Mouse (Mus musculus): ENCODE measurements at regions not wholly inside any gene's neighbourhood (a gene's known extent, or its start where the extent isn't known, plus 50 kb on each side); places are given as distances from the start of the nearest gene placed in this dataset.

DNA sequence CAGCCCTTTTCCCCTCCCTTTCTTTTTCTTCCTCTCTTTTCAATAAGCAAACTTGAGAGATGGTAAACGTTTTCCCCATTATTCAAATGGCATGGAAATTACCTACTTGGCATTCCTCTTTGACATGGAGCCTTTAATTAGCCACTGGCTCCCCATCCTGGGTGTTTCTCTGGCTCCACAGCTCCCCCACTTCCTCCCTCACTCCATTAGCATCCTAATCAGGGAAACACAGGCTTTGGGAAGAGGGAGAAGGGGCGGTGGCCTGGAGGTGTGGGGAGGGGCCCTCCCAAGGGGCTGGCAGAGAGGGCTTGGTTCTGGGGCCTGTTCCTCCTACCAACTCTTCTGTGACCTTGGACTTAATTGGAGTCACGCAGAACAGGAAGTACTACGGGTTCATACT lies 132.7 kb downstream of the Cct6b start:
- no peaks in the 10 kb centered on the region for H3K36me3 ChIP-seq (ENCODE audit: control insufficient read depth, insufficient read depth, low read length, poor library complexity, severe bottlenecking)
- 0 out of 2 replicates have a peak overlapping the region, but pooled peaks have one; percentile 45 for H3K27ac ChIP-seq (ENCODE audit: insufficient read depth, low read length)
- no peak overlapping the region for H3K4me3 ChIP-seq (ENCODE audit: low read depth, low read length)
- H3K9ac ChIP-seq (ENCODE audit: low read depth, poor library complexity, severe bottlenecking) = no peak overlapping the region
- H3K9me3 ChIP-seq (replicated peaks; ENCODE audit: control insufficient read depth, insufficient read depth, low read length, poor library complexity, severe bottlenecking) = peaks cover 8% of the 10 kb centered on the region; the same call in 1 of the 2 replicates
- no peak for TF ChIP-seq POLR2A (IDR thresholded peaks at IDR 0.05; ENCODE audit: insufficient read depth, low read length)
- 0 out of 2 replicates have a peak, but pooled peaks have one; percentile 22 for TF ChIP-seq EP300 (IDR thresholded peaks at IDR 0.05; ENCODE audit: insufficient read depth, low read depth, low read length)
- peaks cover 3% of the 10 kb centered on the region for H3K4me1 ChIP-seq (ENCODE audit: control insufficient read depth, insufficient read depth, low read length)
- no peaks in the 10 kb centered on the region for H3K27me3 ChIP-seq (ENCODE audit: control insufficient read depth, insufficient read depth, low read length, poor library complexity, severe bottlenecking)

DNA sequence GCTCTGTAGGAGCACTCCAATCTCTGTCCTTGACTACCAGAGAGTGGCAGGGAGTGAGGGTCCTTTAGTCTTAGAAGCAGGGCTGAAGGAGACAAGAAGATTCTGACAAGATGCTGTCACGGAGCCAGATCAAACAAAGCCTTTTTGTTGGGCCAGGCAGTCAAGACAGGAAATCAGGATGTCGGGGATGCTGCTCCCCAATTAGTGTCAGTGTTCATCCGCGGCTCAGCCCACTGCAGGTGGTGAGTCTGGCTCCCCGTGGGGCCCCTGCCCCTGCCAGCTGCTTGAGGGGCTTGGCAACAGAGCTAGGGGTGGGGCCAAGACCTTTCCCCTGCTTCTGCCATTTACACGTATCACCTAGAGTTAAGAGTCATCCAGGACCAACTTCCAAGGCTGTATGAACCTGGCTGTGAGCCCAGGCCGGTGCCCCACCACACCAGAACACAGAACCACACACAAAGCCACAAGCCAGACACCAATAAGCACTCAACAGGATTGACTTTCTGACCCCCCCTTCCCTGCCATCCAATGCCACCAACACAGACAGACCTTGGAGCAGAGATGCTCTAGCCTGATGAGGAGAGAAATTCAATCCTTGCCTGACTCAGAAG lies 137.5 kb downstream of the Cct6b start:
- H3K27me3 ChIP-seq (ENCODE audit: control insufficient read depth, insufficient read depth, low read length, poor library complexity, severe bottlenecking) = no peaks in the 10 kb centered on the region
- H3K27ac ChIP-seq (ENCODE audit: insufficient read depth, low read length) = no peak overlapping the region
- no peaks in the 10 kb centered on the region for H3K36me3 ChIP-seq (ENCODE audit: control insufficient read depth, insufficient read depth, low read length, poor library complexity, severe bottlenecking)
- H3K9me3 ChIP-seq (replicated peaks; ENCODE audit: control insufficient read depth, insufficient read depth, low read length, poor library complexity, severe bottlenecking) = no peaks in the 10 kb centered on the region
- H3K4me1 ChIP-seq (ENCODE audit: control insufficient read depth, insufficient read depth, low read length) = no peaks in the 10 kb centered on the region
- no peak overlapping the region for H3K9ac ChIP-seq (ENCODE audit: low read depth, poor library complexity, severe bottlenecking)
- no peak for TF ChIP-seq EP300 (IDR thresholded peaks at IDR 0.05; ENCODE audit: insufficient read depth, low read depth, low read length)
- no peak for TF ChIP-seq CTCF (IDR thresholded peaks at IDR 0.05; ENCODE audit: low read depth, low read length)
- no peak for TF ChIP-seq POLR2A (IDR thresholded peaks at IDR 0.05; ENCODE audit: insufficient read depth, low read length)
- H3K4me3 ChIP-seq (ENCODE audit: low read depth, low read length) = no peak overlapping the region

DNA sequence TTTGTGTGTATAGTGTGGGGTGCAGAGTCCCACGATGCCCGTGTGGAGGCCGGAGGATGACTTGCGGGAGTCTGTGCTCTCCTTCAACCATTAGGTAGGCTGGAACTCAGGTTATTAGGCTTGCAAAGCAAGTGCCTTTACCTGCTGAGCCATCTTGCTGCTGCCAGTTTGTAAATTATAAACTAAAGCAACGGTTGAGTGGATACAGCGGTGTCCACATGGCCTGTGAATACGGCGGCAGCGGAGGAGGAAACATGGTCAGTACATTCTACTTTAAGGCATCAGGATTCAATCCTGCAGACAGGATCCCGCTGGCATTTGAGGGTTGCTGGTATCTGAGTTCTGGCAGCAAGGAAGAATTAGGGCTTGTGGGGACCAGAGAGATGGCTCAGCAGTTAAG lies 143.1 kb downstream of the Cct6b start:
- no peaks in the 10 kb centered on the region for H3K27me3 ChIP-seq (ENCODE audit: control insufficient read depth, insufficient read depth, low read length, poor library complexity, severe bottlenecking)
- no peaks in the 10 kb centered on the region for H3K4me1 ChIP-seq (ENCODE audit: control insufficient read depth, insufficient read depth, low read length)
- no peak overlapping the region for H3K9ac ChIP-seq (ENCODE audit: low read depth, poor library complexity, severe bottlenecking)
- H3K4me3 ChIP-seq (ENCODE audit: low read depth, low read length) = no peak overlapping the region
- no peak for TF ChIP-seq POLR2A (IDR thresholded peaks at IDR 0.05; ENCODE audit: insufficient read depth, low read length)
- no peak overlapping the region for H3K27ac ChIP-seq (ENCODE audit: insufficient read depth, low read length)
- H3K36me3 ChIP-seq (ENCODE audit: control insufficient read depth, insufficient read depth, low read length, poor library complexity, severe bottlenecking) = no peaks in the 10 kb centered on the region
- no peaks in the 10 kb centered on the region for H3K9me3 ChIP-seq (replicated peaks; ENCODE audit: control insufficient read depth, insufficient read depth, low read length, poor library complexity, severe bottlenecking)

DNA sequence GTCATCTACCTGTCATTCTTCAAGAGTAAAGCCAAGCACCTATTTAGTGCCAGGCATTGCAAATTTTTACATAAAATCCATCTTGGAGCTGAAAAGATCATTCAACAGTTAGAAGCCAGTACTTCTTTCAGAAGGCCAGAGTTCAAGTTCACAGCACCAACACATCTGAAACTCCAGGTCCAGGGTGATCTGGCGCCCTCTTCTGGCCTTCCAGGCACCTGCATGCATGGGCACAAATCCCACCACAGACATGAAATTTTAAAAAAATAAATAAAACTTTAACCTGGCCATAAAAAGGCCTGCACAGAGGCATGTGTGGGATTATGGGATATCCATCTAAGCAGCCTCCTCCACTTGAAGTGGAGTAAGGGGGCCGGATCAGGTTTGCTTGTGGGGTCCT lies 144.7 kb downstream of the Cct6b start:
- no peaks in the 10 kb centered on the region for H3K9me3 ChIP-seq (replicated peaks; ENCODE audit: control insufficient read depth, insufficient read depth, low read length, poor library complexity, severe bottlenecking)
- H3K9ac ChIP-seq (ENCODE audit: low read depth, poor library complexity, severe bottlenecking) = no peak overlapping the region
- TF ChIP-seq EP300 (IDR thresholded peaks at IDR 0.05; ENCODE audit: insufficient read depth, low read depth, low read length) (no peak), CTCF (IDR thresholded peaks at IDR 0.05; ENCODE audit: low read depth, low read length) (peak; percentile 76), POLR2A (IDR thresholded peaks at IDR 0.05; ENCODE audit: insufficient read depth, low read length) (no peak)
- H3K27me3 ChIP-seq (ENCODE audit: control insufficient read depth, insufficient read depth, low read length, poor library complexity, severe bottlenecking) = no peaks in the 10 kb centered on the region
- no peak overlapping the region for H3K27ac ChIP-seq (ENCODE audit: insufficient read depth, low read length)
- H3K36me3 ChIP-seq (ENCODE audit: control insufficient read depth, insufficient read depth, low read length, poor library complexity, severe bottlenecking) = no peaks in the 10 kb centered on the region
- no peaks in the 10 kb centered on the region for H3K4me1 ChIP-seq (ENCODE audit: control insufficient read depth, insufficient read depth, low read length)
- H3K4me3 ChIP-seq (ENCODE audit: low read depth, low read length) = no peak overlapping the region

DNA sequence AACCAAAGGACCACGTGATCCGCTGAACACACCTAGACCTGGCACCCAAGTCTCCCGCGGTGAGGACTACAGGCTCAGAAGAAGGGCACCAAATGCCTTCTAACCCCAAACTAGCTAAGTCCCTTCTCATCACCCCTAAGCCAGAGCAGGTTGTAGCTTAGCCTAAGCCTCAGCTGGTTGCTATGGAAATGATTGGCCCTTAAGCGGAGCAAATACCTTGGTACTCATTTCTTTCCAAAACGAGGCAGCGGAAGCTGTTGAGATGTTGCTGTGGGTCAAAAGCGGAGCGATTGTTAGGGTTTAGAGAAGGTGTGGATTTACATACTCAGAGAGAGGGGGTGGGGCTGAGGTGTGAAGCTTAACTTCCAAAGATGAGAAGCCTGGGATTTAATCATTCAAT lies 145.7 kb downstream of the Cct6b start:
- H3K4me3 ChIP-seq (ENCODE audit: low read depth, low read length) = no peak overlapping the region
- no peaks in the 10 kb centered on the region for H3K4me1 ChIP-seq (ENCODE audit: control insufficient read depth, insufficient read depth, low read length)
- H3K27ac ChIP-seq (ENCODE audit: insufficient read depth, low read length) = no peak overlapping the region
- H3K27me3 ChIP-seq (ENCODE audit: control insufficient read depth, insufficient read depth, low read length, poor library complexity, severe bottlenecking) = no peaks in the 10 kb centered on the region
- H3K36me3 ChIP-seq (ENCODE audit: control insufficient read depth, insufficient read depth, low read length, poor library complexity, severe bottlenecking) = no peaks in the 10 kb centered on the region
- no peaks in the 10 kb centered on the region for H3K9me3 ChIP-seq (replicated peaks; ENCODE audit: control insufficient read depth, insufficient read depth, low read length, poor library complexity, severe bottlenecking)
- TF ChIP-seq EP300 (IDR thresholded peaks at IDR 0.05; ENCODE audit: insufficient read depth, low read depth, low read length) = no peak
- no peak for TF ChIP-seq CTCF (IDR thresholded peaks at IDR 0.05; ENCODE audit: low read depth, low read length)
- TF ChIP-seq POLR2A (IDR thresholded peaks at IDR 0.05; ENCODE audit: insufficient read depth, low read length) = no peak
- no peak overlapping the region for H3K9ac ChIP-seq (ENCODE audit: low read depth, poor library complexity, severe bottlenecking)

DNA sequence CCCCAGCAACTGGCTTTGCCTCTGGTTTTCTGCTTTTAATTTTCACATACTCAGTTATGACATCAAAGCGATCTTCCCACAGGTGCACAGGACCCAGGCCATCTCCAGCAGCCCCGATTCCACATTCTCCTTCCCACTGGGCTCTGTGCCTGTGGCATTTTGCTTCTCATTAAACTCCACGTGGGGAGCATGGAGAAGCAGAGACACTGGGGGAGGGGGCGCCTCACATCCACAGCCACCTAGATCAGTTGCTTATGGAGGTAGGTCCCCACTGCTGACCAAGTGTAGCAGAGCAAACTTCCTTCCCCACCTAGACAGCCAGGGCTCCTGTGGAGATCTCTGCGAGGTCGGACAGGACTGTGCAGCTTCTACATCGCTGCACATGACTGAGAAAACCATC lies 147.3 kb downstream of the Cct6b start:
- Histone ChIP-seq H3K4me3 (ENCODE audit: low read depth, low read length) (no peak overlapping the region), H3K36me3 (ENCODE audit: control insufficient read depth, insufficient read depth, low read length, poor library complexity, severe bottlenecking) (no peaks in the 10 kb centered on the region), H3K4me1 (ENCODE audit: control insufficient read depth, insufficient read depth, low read length) (no peaks in the 10 kb centered on the region), H3K27ac (ENCODE audit: insufficient read depth, low read length) (no peak overlapping the region), H3K9me3 (replicated peaks; ENCODE audit: control insufficient read depth, insufficient read depth, low read length, poor library complexity, severe bottlenecking) (no peaks in the 10 kb centered on the region), H3K9ac (ENCODE audit: low read depth, poor library complexity, severe bottlenecking) (no peak overlapping the region), H3K27me3 (ENCODE audit: control insufficient read depth, insufficient read depth, low read length, poor library complexity, severe bottlenecking) (no peaks in the 10 kb centered on the region)
- TF ChIP-seq POLR2A (IDR thresholded peaks at IDR 0.05; ENCODE audit: insufficient read depth, low read length) = no peak
- TF ChIP-seq EP300 (IDR thresholded peaks at IDR 0.05; ENCODE audit: insufficient read depth, low read depth, low read length) = no peak
- TF ChIP-seq CTCF (IDR thresholded peaks at IDR 0.05; ENCODE audit: low read depth, low read length) = no peak
